Mouse (Mus musculus) bone marrow, adult 2 months (tissue): ENCODE data around the gene Irf2bpl.

Source experiments
- CTCF ChIP-seq: fragments of 200-500 bp; IDR thresholded peaks from 2 replicates; pipeline ENCODE4 v1.5.1; 2011; ENCODE audit warnings: low read length, control low read depth; ENCODE audit not compliant: control insufficient read depth, insufficient read depth
- POLR2A ChIP-seq: fragments of 200-500 bp; IDR thresholded peaks from 2 replicates; pipeline ENCODE4 v1.6.1; 2011; ENCODE audit warnings: low read depth, mild to moderate bottlenecking, control low read depth, low read length, borderline replicate concordance; ENCODE audit not compliant: control insufficient read depth

GRCm38 (mm10) chr12:86911482-86911931, 26.9 kb upstream of the Irf2bpl start:
- no peak for TF ChIP-seq POLR2A
- TF ChIP-seq CTCF: no peak
